Mouse (Mus musculus) cerebellum, adult 11 months (tissue): ENCODE data around the gene Rbm12.

Experiments
- DNase-seq: peaks from one replicate; pipeline ENCODE4 v3.0.0; 2022

The Rbm12 gene

DNA sequence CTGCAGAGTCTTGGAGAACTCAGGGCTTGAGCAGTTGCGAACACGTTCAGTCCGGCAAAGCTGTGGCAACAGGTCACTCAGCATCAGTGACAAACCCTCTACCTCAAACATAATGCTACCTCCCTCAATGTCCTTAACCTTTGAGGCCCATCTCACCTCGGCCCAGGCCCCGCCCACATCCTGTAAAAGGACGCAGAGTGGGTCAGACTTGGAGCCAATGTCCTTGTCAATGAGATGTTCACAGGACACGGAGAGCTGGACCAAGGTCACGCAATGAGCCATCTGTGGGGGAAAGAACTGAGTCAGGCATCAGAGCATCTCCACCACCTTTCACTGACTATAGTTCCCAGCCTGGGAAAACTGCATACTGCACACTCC lies 32.6 kb downstream of the Rbm12 start:
- no peak for DNase-seq

DNA sequence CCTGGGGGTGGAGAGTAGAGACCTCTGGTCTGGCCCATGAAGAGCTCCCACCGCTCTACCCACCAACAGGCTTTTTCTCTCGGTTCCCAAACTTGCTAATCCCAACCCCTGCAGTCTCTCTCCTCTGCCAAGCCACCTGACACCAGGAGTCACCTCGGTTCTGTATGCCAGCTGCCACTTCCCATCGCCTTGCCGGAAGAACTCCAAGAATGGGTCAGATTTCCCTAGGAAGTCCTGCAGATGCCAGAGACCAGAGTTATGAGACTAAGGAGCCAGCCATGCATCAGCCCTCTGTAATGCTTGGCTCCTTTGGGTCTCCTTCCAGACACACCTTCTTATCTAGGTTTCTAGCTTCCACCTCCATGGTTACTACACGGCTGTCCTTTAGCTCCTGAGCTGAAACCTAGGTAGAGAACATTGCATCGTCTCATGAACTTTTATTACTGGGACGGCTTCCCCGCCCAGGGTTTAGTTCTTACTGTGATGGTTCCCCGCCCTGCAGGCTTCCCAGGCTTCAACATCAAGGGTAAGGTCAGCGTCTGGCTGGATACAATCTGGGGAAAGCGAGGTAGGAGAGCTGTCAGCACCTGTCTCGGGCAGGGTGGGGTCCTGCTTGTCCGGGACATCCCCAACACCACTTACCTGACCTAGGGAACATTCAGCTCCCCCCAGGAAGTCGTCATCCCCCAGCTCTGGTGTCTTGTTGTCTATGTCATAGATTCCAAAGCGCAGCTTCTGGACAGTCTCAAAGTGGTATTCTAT lies 33.2 kb downstream of the Rbm12 start:
- DNase-seq: no peak

DNA sequence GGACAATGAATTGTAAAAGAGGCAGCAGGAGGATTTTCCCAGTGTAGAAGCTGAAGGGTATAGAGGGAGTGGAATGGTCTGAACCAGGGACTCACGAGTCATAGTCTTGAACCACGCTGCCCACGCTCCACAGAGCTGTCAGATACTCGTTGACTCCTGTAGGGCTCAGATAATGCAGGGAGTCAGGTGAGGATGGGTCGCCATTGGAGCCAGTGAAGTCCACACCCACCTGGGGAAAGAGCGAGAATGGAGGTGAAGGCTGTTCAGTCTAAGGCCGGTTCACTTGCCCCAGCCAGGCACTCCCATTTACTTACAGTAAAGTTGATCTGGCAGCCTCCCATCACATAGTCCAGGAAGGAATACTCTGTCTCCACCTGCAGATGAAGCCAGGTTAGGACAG lies 34.3 kb downstream of the Rbm12 start:
- DNase-seq: no peak

DNA sequence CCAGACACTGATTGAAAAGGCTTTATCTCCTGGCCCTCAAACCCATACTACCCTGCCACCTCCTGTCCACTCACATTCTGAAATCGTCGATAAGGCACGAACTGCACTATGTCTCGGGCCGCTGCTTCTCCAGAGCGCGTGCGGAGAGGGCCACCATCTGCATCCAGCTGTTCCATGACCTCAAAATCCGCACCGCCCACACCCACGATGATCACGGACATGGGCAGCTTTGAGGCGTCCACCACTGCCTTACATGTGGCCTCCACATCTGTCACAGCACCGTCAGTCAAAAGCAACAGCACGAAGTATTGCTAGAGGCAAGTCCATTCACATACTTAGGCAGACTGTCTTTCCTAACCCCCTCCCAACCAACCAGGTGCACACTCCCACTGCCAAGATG lies 38.1 kb downstream of the Rbm12 start:
- no peak for DNase-seq

DNA sequence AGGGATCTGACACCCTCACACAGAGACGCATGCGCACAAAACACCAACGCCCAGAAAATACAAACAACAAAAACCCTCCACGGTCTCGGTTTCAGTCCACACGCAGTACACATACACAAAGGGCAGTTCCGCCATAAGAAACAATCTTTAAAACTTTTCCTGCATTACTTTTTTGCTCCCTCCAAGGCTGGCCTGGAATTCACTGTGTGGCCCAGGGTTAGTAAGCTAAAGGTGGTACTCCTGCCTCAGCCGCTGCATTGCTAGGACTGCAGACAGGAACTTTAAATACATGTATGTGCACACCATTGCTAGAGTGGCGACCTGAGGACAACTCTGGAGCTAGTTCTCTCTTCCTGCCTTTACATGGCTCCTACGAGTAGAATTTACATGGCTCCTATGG lies 40.5 kb downstream of the Rbm12 start:
- DNase-seq: no peak

DNA sequence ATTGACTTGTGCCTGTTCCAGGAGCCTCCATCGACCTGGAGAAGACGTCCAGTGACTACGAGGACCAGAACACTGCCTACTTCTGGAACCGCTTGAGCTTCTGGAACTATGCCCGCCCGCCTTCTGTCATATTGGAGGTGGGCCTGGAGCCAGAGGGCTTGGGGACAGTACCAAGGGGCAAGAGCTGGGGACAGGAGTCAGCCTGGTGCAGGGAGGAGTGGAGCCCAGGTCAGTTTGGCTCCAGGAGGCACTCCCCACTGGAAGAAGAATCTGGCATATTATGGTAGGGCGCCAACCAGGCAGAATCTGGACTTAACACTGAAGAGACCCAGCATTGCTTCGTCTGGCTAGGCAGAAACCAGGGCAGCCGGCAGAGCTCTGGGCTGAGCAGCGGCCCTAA lies 43.9 kb downstream of the Rbm12 start:
- peak; percentile 67 for DNase-seq

DNA sequence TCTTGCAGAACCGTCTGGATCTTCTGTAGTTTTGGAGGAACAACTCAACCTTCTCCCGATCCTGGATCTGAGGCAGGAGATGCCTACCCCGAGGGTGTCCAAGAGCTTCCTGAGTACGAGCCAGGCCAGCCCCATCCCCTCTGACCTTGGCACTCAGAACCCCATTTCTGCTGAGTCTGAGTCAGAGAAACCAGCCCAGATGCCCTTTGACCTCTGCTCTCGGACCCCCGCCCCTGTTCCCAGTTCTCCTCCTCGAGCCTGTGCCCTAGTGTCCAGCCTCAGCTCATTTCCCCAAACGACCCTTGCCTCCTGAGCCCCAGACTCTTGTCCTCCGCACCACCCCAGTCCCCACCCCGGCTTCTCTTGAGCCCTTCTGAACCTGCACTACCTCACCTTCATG lies 45.7 kb downstream of the Rbm12 start:
- no peak for DNase-seq

DNA sequence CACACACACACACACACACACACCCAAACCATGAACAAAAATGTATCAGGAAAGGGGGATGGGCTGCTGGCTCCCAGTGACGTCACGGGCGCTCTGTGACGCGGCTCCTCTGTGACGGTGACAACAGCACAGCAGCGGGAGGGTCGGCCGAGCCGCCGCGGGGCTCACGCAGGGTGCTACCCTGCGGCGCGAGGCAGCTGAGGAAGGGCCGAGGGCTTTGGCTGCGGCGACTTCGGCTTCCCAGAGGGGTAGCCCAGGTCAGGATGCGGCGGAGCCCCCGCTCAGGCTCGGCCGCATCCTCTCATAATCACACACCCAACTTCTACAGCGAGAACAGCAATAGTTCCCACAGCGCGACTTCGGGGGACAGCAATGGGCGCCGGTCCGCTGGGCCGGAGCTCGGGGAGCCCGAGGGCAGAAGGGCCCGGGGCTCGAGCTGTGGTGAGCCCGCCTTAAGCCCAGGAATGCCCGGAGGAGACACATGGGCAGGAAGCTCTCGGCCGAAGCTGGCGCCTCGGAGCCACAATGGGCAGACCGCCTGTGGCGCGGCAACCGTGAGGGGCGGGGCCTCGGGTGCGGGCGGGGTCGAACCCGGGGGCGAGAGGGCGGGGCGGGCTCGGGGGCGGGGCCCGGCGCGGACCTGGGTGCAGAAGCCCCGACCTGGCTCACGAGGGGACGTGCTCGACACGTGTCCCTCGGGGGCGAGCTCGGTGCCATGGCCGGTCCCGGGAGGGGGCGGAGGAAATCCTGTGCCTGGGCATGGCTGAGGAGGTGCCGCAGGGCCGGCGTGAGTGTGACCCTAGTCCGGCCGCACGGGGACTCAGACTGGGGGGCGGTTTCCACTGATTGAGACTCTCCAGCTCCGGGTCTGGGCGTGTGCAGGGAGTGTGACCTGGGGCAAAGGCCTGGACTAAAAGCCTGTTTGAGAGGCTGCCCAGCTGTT lies 46.4 kb downstream of the Rbm12 start, which contains the start of gene Spag4:
TSS of gene Spag4 (plus strand) at position 77 of the 943 bp plus-strand sequence.
- peak; percentile 58 for DNase-seq

DNA sequence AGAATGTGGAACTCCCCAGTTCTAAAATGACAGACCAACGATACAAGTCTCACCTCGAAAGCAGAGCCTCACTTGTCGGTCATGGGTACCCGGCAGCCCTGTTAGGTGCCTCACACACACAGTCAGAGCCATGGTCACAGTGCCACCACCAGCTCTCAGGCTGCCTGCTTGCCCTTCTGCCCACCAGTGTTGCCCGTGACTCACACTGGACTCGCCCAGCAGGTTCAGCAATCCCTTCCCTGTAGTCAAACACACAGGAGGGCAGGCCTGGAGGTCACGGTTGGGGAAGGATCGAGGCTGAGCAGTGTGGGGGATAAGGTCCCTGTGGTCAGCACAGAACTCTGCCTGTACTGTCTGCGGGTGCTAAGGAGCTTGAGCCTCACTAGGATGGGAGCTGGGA lies 59.0 kb downstream of the Rbm12 start, which contains the start of gene Fer1l4:
TSS of gene Fer1l4 (minus strand) at position 132 of the 400 bp plus-strand sequence.
- no peak for DNase-seq

DNA sequence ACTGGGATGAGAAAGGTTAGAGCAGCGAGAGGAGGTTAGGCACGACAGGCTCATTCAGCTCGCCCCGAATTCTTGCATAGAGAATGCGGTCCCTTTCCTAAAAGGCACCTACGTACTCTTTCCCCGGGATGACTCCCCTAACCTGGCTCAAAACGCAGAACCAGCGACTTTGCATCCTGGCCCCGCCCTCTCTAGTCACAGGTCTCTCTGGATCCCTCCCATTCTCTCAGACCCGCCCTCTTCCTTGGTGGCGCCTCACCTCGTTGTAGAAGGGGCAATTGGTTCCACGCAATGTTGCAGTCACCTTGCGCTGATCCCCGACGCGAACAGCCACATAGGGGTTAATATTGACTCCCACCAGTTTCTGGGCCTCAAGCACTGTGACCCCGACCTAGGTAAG lies 63.8 kb downstream of the Rbm12 start:
- no peak for DNase-seq

DNA sequence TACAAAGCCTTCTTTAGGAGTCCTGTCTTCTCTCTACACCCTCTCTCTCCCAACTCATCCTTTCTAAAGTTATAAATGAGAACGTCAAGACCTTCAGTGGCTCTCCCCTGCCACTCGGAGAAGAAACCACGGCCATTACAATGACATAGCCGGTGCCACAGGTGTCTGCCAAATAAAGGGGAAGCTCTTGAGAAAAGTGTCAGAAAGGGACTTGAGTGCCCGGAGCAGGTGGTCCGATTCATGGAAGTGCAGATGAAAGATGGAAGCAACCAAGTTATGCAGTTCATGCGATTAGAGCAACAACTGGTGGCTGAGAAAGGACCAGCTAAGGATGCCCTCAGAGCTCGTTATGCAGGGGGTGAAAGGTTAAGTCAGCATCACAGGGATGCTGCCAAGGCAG lies 68.9 kb downstream of the Rbm12 start:
- no peak for DNase-seq
